Mouse (Mus musculus): Measurements from ENCODE around the gene Olfr145.
A peak's percentile ranks its signal among the peaks of the same experiment; 100 is the strongest.

The Olfr145 gene

GRCm38 (mm10) chr9:37896661-37897060 lies at the start of gene Olfr145:
Olfr145 (plus strand) TSS chr9:37896724.
- no peak for DNase-seq

- no peak for DNase-seq
Observed at GRCm38 (mm10) chr9:37849267-37849666, 47.3 kb upstream of the Olfr145 start.

- no peak for DNase-seq
Observed at GRCm38 (mm10) chr9:37853969-37854368, 42.6 kb upstream of the Olfr145 start, which contains the start of gene Olfr877. Olfr877 (plus strand) TSS chr9:37854269.

- no peak for DNase-seq
Observed at GRCm38 (mm10) chr9:37863325-37863724, 33.2 kb upstream of the Olfr145 start.

GRCm38 (mm10) chr9:37870246-37870645 lies 26.3 kb upstream of the Olfr145 start:
- no peak for DNase-seq

- no peak for DNase-seq
Observed at GRCm38 (mm10) chr9:37871097-37871496, 25.4 kb upstream of the Olfr145 start.

GRCm38 (mm10) chr9:37871536-37871935 lies 25.0 kb upstream of the Olfr145 start:
- no peak for DNase-seq

GRCm38 (mm10) chr9:37890960-37891359 lies 5.6 kb upstream of the Olfr145 start:
- DNase-seq = no peak

GRCm38 (mm10) chr9:37905555-37905954 lies 9.0 kb downstream of the Olfr145 start:
- no peak for DNase-seq

- no peak for DNase-seq
Observed at GRCm38 (mm10) chr9:37917540-37917939, 21.0 kb downstream of the Olfr145 start, which contains the start of gene Olfr878. Olfr878 (plus strand) TSS chr9:37917840.

- DNase-seq = no peak
Observed at GRCm38 (mm10) chr9:37918018-37918417, 21.5 kb downstream of the Olfr145 start.

- DNase-seq = no peak
Observed at GRCm38 (mm10) chr9:37924194-37924593, 27.7 kb downstream of the Olfr145 start.

GRCm38 (mm10) chr9:37925445-37925844 lies 28.9 kb downstream of the Olfr145 start:
- no peak for DNase-seq

- DNase-seq = no peak
Observed at GRCm38 (mm10) chr9:37926019-37927013, 29.8 kb downstream of the Olfr145 start.

GRCm38 (mm10) chr9:37932519-37932918 lies 36.0 kb downstream of the Olfr145 start:
- peak; percentile 65 for DNase-seq

GRCm38 (mm10) chr9:37934146-37934545 lies 37.6 kb downstream of the Olfr145 start:
- DNase-seq = no peak

- DNase-seq = no peak
Observed at GRCm38 (mm10) chr9:37941167-37941566, 44.6 kb downstream of the Olfr145 start.
